Comparison of ENCODE assay signal across 15 mouse cellular contexts in genomic region chr2:137257847-137258515, GRCm38 (mm10).
"Had no signal": no experiment of that assay in that cellular context is flagged by ENCODE, and none has a peak within 500 bp of the region (broad histone marks: within the 10 kb centered on the region; RNA-seq: fewer than 3 reads in every experiment).

No protein-coding gene starts in this region.

- H3K4me3 ChIP-seq: liver, embryonic 12.5 days; myocyte; neural tube, embryonic 13.5 days; neural tube, embryonic 15.5 days; stomach, embryonic 15.5 days had no signal

- H3K27me3 ChIP-seq: liver, embryonic 12.5 days; neural tube, embryonic 13.5 days; neural tube, embryonic 15.5 days; stomach, embryonic 15.5 days had no signal

- H3K9ac ChIP-seq: liver, embryonic 12.5 days; liver, embryonic 14.5 days; lung, embryonic 14.5 days; neural tube, embryonic 13.5 days; neural tube, embryonic 15.5 days; stomach, embryonic 15.5 days had no signal

- DNase-seq: lung, adult 18-20 months; lung, embryonic 14.5 days; lung, postnatal 10 days; lung, postnatal 4 days; right cerebral cortex, postnatal 14 days; thymus, adult 2 months; thymus, postnatal 25 days; thymus, postnatal 4 days had no signal

- H3K9me3 ChIP-seq: liver, embryonic 12.5 days; neural tube, embryonic 13.5 days; neural tube, embryonic 15.5 days; stomach, embryonic 15.5 days had no signal

- H3K27ac ChIP-seq: liver, embryonic 12.5 days; liver, embryonic 14.5 days; neural tube, embryonic 13.5 days; neural tube, embryonic 15.5 days; stomach, embryonic 15.5 days; stomach, postnatal 0 days had no signal

- H3K4me1 ChIP-seq: liver, embryonic 12.5 days; neural tube, embryonic 13.5 days; neural tube, embryonic 15.5 days; stomach, embryonic 15.5 days had no signal

- ATAC-seq: liver, embryonic 12.5 days had no signal

- H3K36me3 ChIP-seq: liver, embryonic 12.5 days; neural tube, embryonic 13.5 days; neural tube, embryonic 15.5 days; stomach, embryonic 15.5 days had no signal

- H3K4me2 ChIP-seq: liver, embryonic 12.5 days; lung, embryonic 14.5 days; neural tube, embryonic 13.5 days; neural tube, embryonic 15.5 days; stomach, embryonic 15.5 days had no signal
